Mouse (Mus musculus) cerebellum, adult 2 months (tissue): ENCODE results near the gene Ift43. TPM values are rescaled to one million over a fixed set of nuclear protein-coding genes. Genes with fewer than 3 reads are reported as not detected.

Experiments used
- DNase-seq, 2 experiments: peaks; one replicate each; pipeline ENCODE4 v3.0.0; 2021
- H3K27ac ChIP-seq: fragments of 200-500 bp; 2 replicates; pipeline ENCODE4 v1.5.1; 2012; ENCODE audit warnings: low read length, control low read depth, inconsistent platforms; ENCODE audit not compliant: insufficient read depth
- H3K27me3 ChIP-seq: fragments of 200-500 bp; 2 replicates; pipeline ENCODE4 v1.6.1; 2012; ENCODE audit warnings: inconsistent platforms, mild to moderate bottlenecking, low read length, moderate library complexity; ENCODE audit not compliant: control insufficient read depth, insufficient read depth
- H3K4me1 ChIP-seq: fragments of 200-500 bp; 2 replicates; pipeline ENCODE4 v1.6.1; 2011; ENCODE audit warnings: low read length; ENCODE audit not compliant: control insufficient read depth, insufficient read depth
- H3K4me3 ChIP-seq: fragments of 200-500 bp; replicated peaks from 2 replicates; pipeline ENCODE3; 2011; ENCODE audit warnings: mild to moderate bottlenecking, low read depth, low read length, control low read depth; ENCODE audit not compliant: insufficient read depth
- CTCF ChIP-seq: fragments of 200-500 bp; IDR thresholded peaks from 2 replicates; pipeline ENCODE4 v1.5.1; 2011; ENCODE audit warnings: low read depth, mild to moderate bottlenecking, control low read depth, low read length, moderate library complexity, borderline replicate concordance; ENCODE audit not compliant: insufficient read depth
- POLR2A ChIP-seq: fragments of 200-500 bp; IDR thresholded peaks from 2 replicates; pipeline ENCODE4 v1.6.1; 2011; ENCODE audit warnings: low read length, control low read depth, borderline replicate concordance; ENCODE audit not compliant: insufficient read depth
- WGBS: fragments of 180-500 bp; shearing (Covaris S2); methylation state at CpG from one replicate; pipeline ENCODE4 v1.1.7; 2018; 5-methylcytosine and 5-hydroxymethylcytosine counted together
- polyA plus RNA-seq: library from polyadenylated mRNA; depleted of rRNA; stranded (reverse); fragments of >200 nt; gene quantifications from 2 replicates; pipeline ENCODE4 v1.2.3, GENCODE M21; 2012

Gene Ift43
- polyA plus RNA-seq, 1 experiment, result 34.9 TPM

- no peaks in the 10 kb centered on the region for H3K4me1 ChIP-seq
- no peak overlapping the region for H3K4me3 ChIP-seq
- DNase-seq, result no peak
- no peak overlapping the region for H3K27ac ChIP-seq
- 96% methylated on average over 2 of the region's 2 CpGs for WGBS
- no peaks in the 10 kb centered on the region for H3K27me3 ChIP-seq
- no peak for TF ChIP-seq POLR2A
- no peak for TF ChIP-seq CTCF
Measured at GRCm38 (mm10) chr12:86046776-86047175, 35.6 kb upstream of the Ift43 start.

GRCm38 (mm10) chr12:86047376-86047775 lies 35.0 kb upstream of the Ift43 start:
- Histone ChIP-seq H3K27me3 (no peaks in the 10 kb centered on the region), H3K27ac (no peak overlapping the region), H3K4me3 (no peak overlapping the region), H3K4me1 (no peaks in the 10 kb centered on the region)
- no peak for DNase-seq
- no peak for TF ChIP-seq CTCF
- no peak for TF ChIP-seq POLR2A
- 83% methylated on average over 8 of the region's 8 CpGs for WGBS

- H3K4me3 ChIP-seq, result no peak overlapping the region
- no peak for DNase-seq
- 68% methylated on average over 6 of the region's 6 CpGs for WGBS
- H3K27me3 ChIP-seq, result no peaks in the 10 kb centered on the region
- 0 out of 2 replicates have a peak, but pooled peaks cover 3% of the 10 kb centered on the region for H3K4me1 ChIP-seq
- TF ChIP-seq POLR2A (no peak), CTCF (no peak)
- no peak overlapping the region for H3K27ac ChIP-seq
Measured at GRCm38 (mm10) chr12:86049813-86050212, 32.5 kb upstream of the Ift43 start.

GRCm38 (mm10) chr12:86051477-86051876 lies 30.9 kb upstream of the Ift43 start:
- WGBS, result 94% methylated on average over 5 of the region's 5 CpGs
- no peaks in the 10 kb centered on the region for H3K27me3 ChIP-seq
- no peak overlapping the region for H3K27ac ChIP-seq
- H3K4me3 ChIP-seq, result no peak overlapping the region
- TF ChIP-seq POLR2A, result no peak
- no peak for TF ChIP-seq CTCF
- no peak for DNase-seq
- H3K4me1 ChIP-seq, result peaks cover 7% of the 10 kb centered on the region; the same call in 1 of the 2 replicates

GRCm38 (mm10) chr12:86055306-86055705 lies 27.0 kb upstream of the Ift43 start:
- WGBS, result 29% methylated on average over 2 of the region's 2 CpGs
- TF ChIP-seq POLR2A (no peak), CTCF (no peak)
- Histone ChIP-seq H3K4me1 (peaks cover 7% of the 10 kb centered on the region; the same call in 1 of the 2 replicates), H3K27me3 (no peaks in the 10 kb centered on the region), H3K27ac (no peak overlapping the region), H3K4me3 (no peak overlapping the region)
- peak in 1 of 2 experiments; percentile 35 for DNase-seq

- 49% methylated on average over 8 of the region's 8 CpGs for WGBS
- DNase-seq, result peak in 1 of 2 experiments; percentile 10
Measured at GRCm38 (mm10) chr12:86056976-86057375, 25.4 kb upstream of the Ift43 start.

GRCm38 (mm10) chr12:86057516-86057915 lies 24.8 kb upstream of the Ift43 start:
- 55% methylated on average over 8 of the region's 8 CpGs for WGBS
- H3K4me3 ChIP-seq, result no peak overlapping the region
- H3K4me1 ChIP-seq, result peaks cover 7% of the 10 kb centered on the region; the same call in 1 of the 2 replicates
- H3K27me3 ChIP-seq, result no peaks in the 10 kb centered on the region
- peak in 1 of 2 experiments; percentile 37 for DNase-seq
- TF ChIP-seq CTCF (no peak), POLR2A (no peak)
- no peak overlapping the region for H3K27ac ChIP-seq

More at GRCm38 (mm10) chr12:86056976-86057375, 25.4 kb upstream of the Ift43 start:
- Histone ChIP-seq H3K4me3 (no peak overlapping the region), H3K27me3 (no peaks in the 10 kb centered on the region), H3K27ac (no peak overlapping the region), H3K4me1 (peaks cover 7% of the 10 kb centered on the region; the same call in 1 of the 2 replicates)
- TF ChIP-seq CTCF (no peak), POLR2A (no peak)

- no peak for DNase-seq
- Histone ChIP-seq H3K27ac (no peak overlapping the region), H3K4me1 (peaks cover 7% of the 10 kb centered on the region; the same call in 1 of the 2 replicates), H3K27me3 (no peaks in the 10 kb centered on the region), H3K4me3 (no peak overlapping the region)
- 32% methylated on average over 6 of the region's 6 CpGs for WGBS
- TF ChIP-seq POLR2A (no peak), CTCF (no peak)
Measured at GRCm38 (mm10) chr12:86059341-86059740, 23.0 kb upstream of the Ift43 start.

- no peak for TF ChIP-seq POLR2A
- no peak for TF ChIP-seq CTCF
- no peaks in the 10 kb centered on the region for H3K4me1 ChIP-seq
- no peaks in the 10 kb centered on the region for H3K27me3 ChIP-seq
- DNase-seq, result no peak
- no peak overlapping the region for H3K4me3 ChIP-seq
- no peak overlapping the region for H3K27ac ChIP-seq
Measured at GRCm38 (mm10) chr12:86064796-86065195, 17.5 kb upstream of the Ift43 start.
